ENCODE assay signal across 26 mouse cellular contexts in the genomic region with DNA sequence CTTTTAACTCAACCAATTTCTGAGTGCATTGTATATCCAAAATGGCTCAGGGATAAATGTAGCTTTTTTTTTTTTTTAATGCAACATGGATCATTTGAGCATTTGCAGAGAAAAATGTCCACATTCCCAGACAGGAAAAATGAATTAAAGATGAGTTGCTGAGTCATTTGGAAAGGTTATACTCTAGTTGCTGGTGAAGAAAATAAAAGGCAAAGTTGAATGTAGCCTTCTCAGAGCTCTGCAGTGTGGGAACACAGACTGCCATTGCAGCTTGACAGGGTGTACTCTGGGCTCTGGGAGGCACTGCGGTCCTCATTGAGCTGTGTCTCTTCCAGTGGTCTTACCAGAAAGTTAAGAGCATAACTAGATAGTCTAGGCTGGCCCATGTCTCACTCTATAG.
A peak's percentile ranks its signal among the peaks of the same experiment; 100 is the strongest.
DNase-seq lines count a peak whose midpoint lies in the region; ATAC-seq and TF ChIP-seq lines count a peak whose summit lies in the region.
"Had no signal": no experiment of that assay in that cellular context is flagged by ENCODE, and none has a peak within 500 bp of the region (broad histone marks: within the 10 kb centered on the region; RNA-seq: fewer than 3 reads in every experiment).

No protein-coding gene starts in this region.

- H3K9me3 ChIP-seq in forebrain, embryonic 12.5 days: no peaks in the 10 kb centered on the region
- no peaks in the 10 kb centered on the region for H3K9me3 ChIP-seq in forebrain, embryonic 10.5 days
- H3K9me3 ChIP-seq in hindbrain, embryonic 13.5 days: no peaks in the 10 kb centered on the region
- H3K9me3 ChIP-seq in hindbrain, embryonic 10.5 days: no peaks in the 10 kb centered on the region
- H3K9me3 ChIP-seq in midbrain, embryonic 12.5 days: no peaks in the 10 kb centered on the region
- no peaks in the 10 kb centered on the region for H3K9me3 ChIP-seq in midbrain, embryonic 11.5 days (ENCODE audit: control insufficient read depth, low read length)
- H3K9me3 ChIP-seq: G1E; heart, embryonic 13.5 days; intestine, embryonic 15.5 days; limb, embryonic 13.5 days; lung, embryonic 15.5 days; midbrain, embryonic 13.5 days had no signal

- no peak for TF ChIP-seq POLR2A in embryonic fibroblast, embryonic 13.5 days (IDR thresholded peaks at IDR 0.05; ENCODE audit: low read depth, low read length)

- no peaks in the 10 kb centered on the region for H3K27me3 ChIP-seq in forebrain, embryonic 12.5 days
- H3K27me3 ChIP-seq in forebrain, embryonic 10.5 days (ENCODE audit: poor library complexity, severe bottlenecking): no peaks in the 10 kb centered on the region
- H3K27me3 ChIP-seq in hindbrain, embryonic 13.5 days: no peaks in the 10 kb centered on the region
- H3K27me3 ChIP-seq in hindbrain, embryonic 10.5 days (ENCODE audit: insufficient read depth, poor library complexity, severe bottlenecking): no peaks in the 10 kb centered on the region
- no peaks in the 10 kb centered on the region for H3K27me3 ChIP-seq in midbrain, embryonic 12.5 days
- no peaks in the 10 kb centered on the region for H3K27me3 ChIP-seq in midbrain, embryonic 11.5 days (ENCODE audit: control insufficient read depth, insufficient read depth, low read length)
- H3K27me3 ChIP-seq: heart, embryonic 13.5 days; intestine, embryonic 15.5 days; limb, embryonic 13.5 days; lung, embryonic 15.5 days; midbrain, embryonic 13.5 days had no signal

- WGBS in forebrain, embryonic 12.5 days: 92% methylated on average over 1 of the region's 1 CpGs
- 88% methylated on average over 1 of the region's 1 CpGs for WGBS in forebrain, embryonic 10.5 days
- WGBS in hindbrain, embryonic 13.5 days: 96% methylated on average over 1 of the region's 1 CpGs
- 93% methylated on average over 1 of the region's 1 CpGs for WGBS in hindbrain, embryonic 10.5 days
- 100% methylated on average over 1 of the region's 1 CpGs for WGBS in midbrain, embryonic 12.5 days
- WGBS in midbrain, embryonic 11.5 days: 97% methylated on average over 1 of the region's 1 CpGs

- H3K4me3 ChIP-seq in forebrain, embryonic 12.5 days (replicated peaks): no peak overlapping the region
- H3K4me3 ChIP-seq in forebrain, embryonic 10.5 days: no peak overlapping the region
- no peak overlapping the region for H3K4me3 ChIP-seq in hindbrain, embryonic 13.5 days
- no peak overlapping the region for H3K4me3 ChIP-seq in hindbrain, embryonic 10.5 days
- H3K4me3 ChIP-seq in midbrain, embryonic 12.5 days: no peak overlapping the region
- H3K4me3 ChIP-seq in midbrain, embryonic 11.5 days (ENCODE audit: low read depth, low read length): no peak overlapping the region
- H3K4me3 ChIP-seq in embryonic fibroblast, embryonic 13.5 days (ENCODE audit: insufficient read depth, low read length): no peak overlapping the region
- H3K4me3 ChIP-seq: heart, embryonic 13.5 days; intestine, embryonic 15.5 days; limb, embryonic 13.5 days; lung, embryonic 15.5 days; midbrain, embryonic 13.5 days had no signal

- peaks cover 21% of the 10 kb centered on the region for H3K4me1 ChIP-seq in forebrain, embryonic 12.5 days
- peaks cover 7% of the 10 kb centered on the region for H3K4me1 ChIP-seq in forebrain, embryonic 10.5 days
- H3K4me1 ChIP-seq in hindbrain, embryonic 13.5 days (replicated peaks): peaks cover 30% of the 10 kb centered on the region
- H3K4me1 ChIP-seq in hindbrain, embryonic 10.5 days (replicated peaks): peaks cover 15% of the 10 kb centered on the region
- peaks cover 20% of the 10 kb centered on the region for H3K4me1 ChIP-seq in midbrain, embryonic 12.5 days
- H3K4me1 ChIP-seq in midbrain, embryonic 11.5 days (ENCODE audit: control insufficient read depth, insufficient read depth, low read length): no peaks in the 10 kb centered on the region
- H3K4me1 ChIP-seq in embryonic fibroblast, embryonic 13.5 days (ENCODE audit: control insufficient read depth, insufficient read depth, low read length): peaks cover 8% of the 10 kb centered on the region

- DNase-seq in forebrain, embryonic 10.5 days (ENCODE audit: extremely low spot score, low spot score): no peak
- DNase-seq in hindbrain, embryonic 10.5 days (ENCODE audit: low spot score): no peak
- DNase-seq in midbrain, embryonic 11.5 days (ENCODE audit: low spot score, missing footprints): no peak
- DNase-seq in heart, adult 18-20 months: no peak
- DNase-seq: adrenal gland, adult 8-10 months; cerebellum, adult 11 months; cerebellum, adult 9-10 months; cerebellum, postnatal 36 days; heart, postnatal 10 days; kidney, adult 8-10 months; kidney, postnatal 10 days; right cerebral cortex, postnatal 4 days; thymus, adult 2 months; thymus, postnatal 36 days had no signal

- no peak overlapping the region for H3K4me2 ChIP-seq in forebrain, embryonic 12.5 days
- no peak overlapping the region for H3K4me2 ChIP-seq in hindbrain, embryonic 13.5 days
- no peak overlapping the region for H3K4me2 ChIP-seq in midbrain, embryonic 12.5 days (replicated peaks)
- no peak overlapping the region for H3K4me2 ChIP-seq in midbrain, embryonic 11.5 days
- H3K4me2 ChIP-seq: heart, embryonic 13.5 days; intestine, embryonic 15.5 days; limb, embryonic 13.5 days; liver, embryonic 11.5 days; lung, embryonic 15.5 days; midbrain, embryonic 13.5 days had no signal

- no peak overlapping the region for H3K9ac ChIP-seq in forebrain, embryonic 12.5 days
- H3K9ac ChIP-seq in hindbrain, embryonic 13.5 days: no peak overlapping the region
- H3K9ac ChIP-seq in midbrain, embryonic 12.5 days (replicated peaks): no peak overlapping the region
- no peak overlapping the region for H3K9ac ChIP-seq in midbrain, embryonic 11.5 days (ENCODE audit: low read length)
- H3K9ac ChIP-seq: heart, embryonic 13.5 days; intestine, embryonic 15.5 days; limb, embryonic 13.5 days; lung, embryonic 15.5 days; midbrain, embryonic 13.5 days had no signal

- 0 out of 2 replicates have a peak overlapping the region, but pooled peaks have one; percentile 36 for H3K27ac ChIP-seq in forebrain, embryonic 12.5 days
- H3K27ac ChIP-seq in forebrain, embryonic 10.5 days: no peak overlapping the region
- peak overlapping the region; percentile 62 for H3K27ac ChIP-seq in hindbrain, embryonic 13.5 days
- H3K27ac ChIP-seq in hindbrain, embryonic 10.5 days: no peak overlapping the region
- H3K27ac ChIP-seq in midbrain, embryonic 12.5 days (replicated peaks): no peak overlapping the region
- H3K27ac ChIP-seq in midbrain, embryonic 11.5 days (ENCODE audit: low read depth, low read length): no peak overlapping the region
- H3K27ac ChIP-seq in embryonic fibroblast, embryonic 13.5 days (ENCODE audit: insufficient read depth, low read length): peak overlapping the region; percentile 36
- H3K27ac ChIP-seq: heart, embryonic 13.5 days; intestine, embryonic 15.5 days; limb, embryonic 13.5 days; lung, embryonic 15.5 days; stomach, postnatal 0 days had no signal

- no peaks in the 10 kb centered on the region for H3K36me3 ChIP-seq in forebrain, embryonic 12.5 days (replicated peaks)
- H3K36me3 ChIP-seq in forebrain, embryonic 10.5 days (replicated peaks): no peaks in the 10 kb centered on the region
- H3K36me3 ChIP-seq in hindbrain, embryonic 13.5 days: no peaks in the 10 kb centered on the region
- no peaks in the 10 kb centered on the region for H3K36me3 ChIP-seq in hindbrain, embryonic 10.5 days
- H3K36me3 ChIP-seq in midbrain, embryonic 12.5 days: no peaks in the 10 kb centered on the region
- no peaks in the 10 kb centered on the region for H3K36me3 ChIP-seq in midbrain, embryonic 11.5 days (ENCODE audit: control insufficient read depth, insufficient read depth, low read length)
- H3K36me3 ChIP-seq: G1E; heart, embryonic 13.5 days; intestine, embryonic 15.5 days; limb, embryonic 13.5 days; lung, embryonic 15.5 days; midbrain, embryonic 13.5 days had no signal

- ATAC-seq in forebrain, embryonic 12.5 days (ENCODE audit: low FRiP score): no peak
- ATAC-seq in hindbrain, embryonic 13.5 days (ENCODE audit: low FRiP score): no peak
- ATAC-seq in midbrain, embryonic 12.5 days (ENCODE audit: low FRiP score, low read depth): 0 out of 2 replicates have a peak, but pooled peaks have one; percentile 52
- ATAC-seq in midbrain, embryonic 11.5 days (ENCODE audit: low FRiP score): no peak
- ATAC-seq: intestine, embryonic 15.5 days had no signal

- no peak for TF ChIP-seq CTCF in embryonic fibroblast, embryonic 13.5 days (IDR thresholded peaks at IDR 0.05; ENCODE audit: borderline replicate concordance, insufficient read depth, low read length)

Comparison
In these comparisons a context has a peak if more than half of its experiments do, and no peak if none do; other contexts are left out.
1. H3K27ac ChIP-seq: peak in forebrain, embryonic 12.5 days (single experiment), hindbrain, embryonic 13.5 days (single experiment) and embryonic fibroblast, embryonic 13.5 days (single experiment); none in forebrain, embryonic 10.5 days (single experiment), hindbrain, embryonic 10.5 days (single experiment), midbrain, embryonic 12.5 days (single experiment) and midbrain, embryonic 11.5 days (single experiment).